Mouse (Mus musculus) lung, postnatal 0 days (tissue): ENCODE results near the gene Cntnap2. TPM values are rescaled to one million over a fixed set of nuclear protein-coding genes. Genes with fewer than 3 reads are reported as not detected.
A peak's percentile ranks its signal among the peaks of the same experiment; 100 is the strongest.

Experiments
- ATAC-seq: fragments of 200-750 bp; cut with Nextera tagmentation; 2 replicates; pipeline ENCODE4 v1.8.0; 2017; ENCODE audit warnings: moderate library complexity
- DNase-seq: peaks from one replicate; pipeline ENCODE4 v3.0.0-alpha.2; 2016; ENCODE audit warnings: low spot score
- H3K27ac ChIP-seq: fragments of 300-500 bp; sonication (generic); 2 replicates; pipeline ENCODE4 v1.5.1; 2014; ENCODE audit warnings: antibody characterized with exemption, mild to moderate bottlenecking, low read length, mixed read lengths
- H3K27me3 ChIP-seq: fragments of 300-500 bp; sonication (generic); replicated peaks from 2 replicates; pipeline ENCODE4 v1.6.1; 2014; ENCODE audit warnings: low read length, mixed read lengths; ENCODE audit not compliant: insufficient read depth
- H3K36me3 ChIP-seq: fragments of 300-500 bp; sonication (generic); 2 replicates; pipeline ENCODE4 v1.6.1; 2014; ENCODE audit warnings: low read length, mixed read lengths; ENCODE audit not compliant: insufficient read depth
- H3K4me1 ChIP-seq: fragments of 300-500 bp; sonication (generic); 2 replicates; pipeline ENCODE4 v1.6.1; 2014; ENCODE audit warnings: antibody characterized with exemption, low read depth, low read length, mixed read lengths; ENCODE audit not compliant: insufficient read depth
- H3K4me2 ChIP-seq: fragments of 300-500 bp; sonication (generic); replicated peaks from 2 replicates; pipeline ENCODE4 v1.6.1; 2014; ENCODE audit warnings: low read depth, mild to moderate bottlenecking, low read length, moderate library complexity, mixed read lengths
- H3K4me3 ChIP-seq: fragments of 300-500 bp; sonication (generic); 2 replicates; pipeline ENCODE4 v1.5.1; 2014; ENCODE audit warnings: low read depth, low read length
- H3K9ac ChIP-seq: fragments of 300-500 bp; sonication (generic); replicated peaks from 2 replicates; pipeline ENCODE4 v1.6.1; 2014; ENCODE audit warnings: low read depth, mild to moderate bottlenecking
- H3K9me3 ChIP-seq: fragments of 300-500 bp; sonication (generic); 2 replicates; pipeline ENCODE4 v1.6.1; 2016; ENCODE audit warnings: low read length, mixed read lengths
- CTCF ChIP-seq: IDR thresholded peaks from 2 replicates; pipeline ENCODE4 v1.5.1; 2016; ENCODE audit warnings: antibody characterized with exemption, mild to moderate bottlenecking
- EP300 ChIP-seq: IDR thresholded peaks from 2 replicates; pipeline ENCODE4 v1.6.1; 2016; ENCODE audit warnings: antibody characterized with exemption, mild to moderate bottlenecking, control low read depth
- WGBS: fragments of 180-500 bp; shearing (Covaris S2); extraction: QIAGEN DNeasy Blood & Tissue Kit; methylation state at CpG from one replicate; pipeline ENCODE4 v1.1.7; 2014; 5-methylcytosine and 5-hydroxymethylcytosine counted together
- polyA plus RNA-seq: library from polyadenylated mRNA; unstranded; fragments of >200 nt; fragmentation: Nextera tagmentation; extraction: Ambion mirVana; gene quantifications from 2 replicates; pipeline ENCODE4 v1.2.1, GENCODE M21; 2015

The Cntnap2 gene
- polyA plus RNA-seq, 1 experiment from 2014 or later = 0.10 TPM

DNA sequence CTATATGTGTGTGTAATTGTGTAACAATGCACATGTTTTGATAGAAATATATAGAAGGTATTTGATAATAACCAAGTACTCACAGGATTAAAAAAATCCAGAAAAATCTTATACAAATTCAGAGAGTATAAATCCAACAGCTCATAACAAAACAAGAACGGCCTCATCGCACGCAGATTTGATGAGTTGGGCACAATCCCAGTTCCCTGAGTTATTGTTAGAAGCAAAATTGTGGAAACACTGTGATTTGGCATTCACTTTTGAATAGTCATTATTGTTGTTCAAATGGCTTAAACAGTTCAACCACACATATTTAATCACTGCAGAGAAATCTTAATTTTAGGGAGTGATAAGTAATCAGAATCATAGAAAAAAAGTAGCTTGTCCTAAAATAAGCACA lies 928.9 kb downstream of the Cntnap2 start:
- no peaks in the 10 kb centered on the region for H3K9me3 ChIP-seq
- no peaks in the 10 kb centered on the region for H3K36me3 ChIP-seq
- H3K4me3 ChIP-seq = no peak overlapping the region
- no peak overlapping the region for H3K9ac ChIP-seq
- no peak for DNase-seq
- TF ChIP-seq CTCF (no peak), EP300 (no peak)
- H3K27ac ChIP-seq = no peak overlapping the region
- H3K4me2 ChIP-seq = no peak overlapping the region
- ATAC-seq = no peak
- no peaks in the 10 kb centered on the region for H3K27me3 ChIP-seq
- 67% methylated on average over 3 of the region's 3 CpGs for WGBS
- H3K4me1 ChIP-seq = no peaks in the 10 kb centered on the region

DNA sequence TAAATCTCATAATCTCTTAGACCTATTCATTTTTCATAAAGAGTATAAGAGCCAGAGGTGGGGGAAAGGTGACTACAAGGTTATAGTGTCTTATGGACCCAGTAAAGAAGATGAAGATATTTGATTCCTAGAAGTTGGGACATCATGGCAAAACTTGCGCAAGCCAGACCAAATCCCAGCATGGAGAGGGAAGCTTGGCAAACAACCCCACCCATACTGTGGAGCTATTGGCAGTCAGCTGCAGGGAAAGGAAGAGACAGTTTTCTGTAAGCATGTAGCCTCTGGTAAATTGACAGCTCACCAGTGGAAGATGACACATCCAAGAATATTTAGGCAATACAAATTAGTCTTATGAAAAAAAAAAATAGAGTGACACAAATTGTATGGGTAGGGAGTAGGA lies 931.9 kb downstream of the Cntnap2 start:
- Histone ChIP-seq H3K27me3 (no peaks in the 10 kb centered on the region), H3K36me3 (no peaks in the 10 kb centered on the region), H3K4me2 (no peak overlapping the region), H3K9ac (no peak overlapping the region), H3K27ac (no peak overlapping the region), H3K4me3 (no peak overlapping the region), H3K4me1 (no peaks in the 10 kb centered on the region), H3K9me3 (no peaks in the 10 kb centered on the region)
- 100% methylated on average over 1 of the region's 1 CpGs for WGBS
- DNase-seq (no peak), ATAC-seq (no peak)
- no peak for TF ChIP-seq EP300
- TF ChIP-seq CTCF = no peak

DNA sequence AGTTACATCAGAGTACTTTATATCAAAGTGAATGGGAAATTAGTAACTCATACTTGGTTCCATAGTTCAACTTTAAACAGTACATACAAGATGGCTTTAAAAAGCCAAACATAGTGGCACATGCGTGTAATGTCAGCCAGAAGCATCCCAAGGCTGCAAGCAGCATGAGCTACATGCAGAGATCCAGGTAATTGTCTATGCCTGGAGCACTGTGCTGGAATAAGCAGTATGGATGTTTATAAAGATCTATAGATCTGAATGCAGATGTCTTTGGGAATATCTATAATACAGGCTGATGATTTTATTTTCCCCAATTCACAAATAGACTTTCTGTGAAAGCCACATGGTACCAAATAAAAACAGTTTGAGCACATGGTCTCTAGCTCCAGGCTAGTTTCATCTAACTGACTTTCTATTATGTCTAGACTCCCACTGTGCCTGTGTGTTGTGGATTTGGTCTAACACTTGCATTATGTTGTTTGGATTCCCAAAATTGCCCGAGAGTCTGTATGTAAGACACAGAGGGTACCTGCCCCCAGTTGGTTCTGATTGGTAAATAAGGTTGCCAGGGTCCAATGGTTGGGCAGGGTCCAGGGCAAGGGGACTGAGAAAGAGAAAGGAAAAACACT lies 963.5 kb downstream of the Cntnap2 start:
- Histone ChIP-seq H3K4me3 (no peak overlapping the region), H3K9ac (no peak overlapping the region), H3K9me3 (no peaks in the 10 kb centered on the region), H3K36me3 (no peaks in the 10 kb centered on the region), H3K27me3 (no peaks in the 10 kb centered on the region), H3K27ac (no peak overlapping the region), H3K4me2 (no peak overlapping the region), H3K4me1 (no peaks in the 10 kb centered on the region)
- ATAC-seq = no peak
- no peak for TF ChIP-seq EP300
- no peak for TF ChIP-seq CTCF
- DNase-seq = no peak
- WGBS = 71% methylated on average over 2 of the region's 2 CpGs

GRCm38 (mm10) chr6:46031821-46032594 lies 972.9 kb downstream of the Cntnap2 start:
- Histone ChIP-seq H3K9me3 (no peaks in the 10 kb centered on the region), H3K4me2 (no peak overlapping the region), H3K9ac (no peak overlapping the region), H3K4me3 (no peak overlapping the region), H3K36me3 (no peaks in the 10 kb centered on the region), H3K27me3 (no peaks in the 10 kb centered on the region), H3K4me1 (no peaks in the 10 kb centered on the region), H3K27ac (no peak overlapping the region)
- TF ChIP-seq EP300 (no peak), CTCF (no peak)
- ATAC-seq (no peak), DNase-seq (peak; percentile 19)
- WGBS = 38% methylated on average over 2 of the region's 2 CpGs

DNA sequence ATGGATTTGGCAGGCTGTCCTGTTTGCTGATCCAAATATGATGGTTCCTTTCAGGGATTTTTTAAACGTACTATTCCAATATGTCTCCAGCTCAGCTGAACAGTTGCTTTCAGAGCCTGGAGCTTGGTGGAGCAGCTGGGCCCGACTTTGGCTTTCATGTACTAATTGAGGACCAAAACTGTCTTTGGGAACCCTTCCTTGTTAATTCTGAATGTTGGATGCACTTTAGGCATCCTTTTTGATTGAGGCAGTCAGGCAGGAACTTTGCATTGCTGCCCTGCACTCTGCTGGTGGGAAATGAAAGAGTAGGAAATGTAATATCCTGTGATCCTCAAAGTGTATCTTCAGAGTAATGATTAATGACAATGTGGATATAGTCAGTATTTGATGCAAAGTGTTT lies 974.0 kb downstream of the Cntnap2 start:
- 36% methylated on average over 2 of the region's 2 CpGs for WGBS
- TF ChIP-seq CTCF = no peak
- TF ChIP-seq EP300 = no peak
- Histone ChIP-seq H3K4me3 (no peak overlapping the region), H3K9me3 (no peaks in the 10 kb centered on the region), H3K36me3 (no peaks in the 10 kb centered on the region), H3K4me2 (no peak overlapping the region), H3K27ac (no peak overlapping the region), H3K9ac (no peak overlapping the region), H3K27me3 (no peaks in the 10 kb centered on the region), H3K4me1 (no peaks in the 10 kb centered on the region)
- DNase-seq (peak; percentile 6), ATAC-seq (no peak)

GRCm38 (mm10) chr6:46040671-46041070 lies 981.5 kb downstream of the Cntnap2 start:
- 61% methylated on average over 4 of the region's 4 CpGs for WGBS
- DNase-seq (no peak), ATAC-seq (no peak)
- H3K4me1 ChIP-seq = no peaks in the 10 kb centered on the region
- H3K36me3 ChIP-seq = no peaks in the 10 kb centered on the region
- no peak overlapping the region for H3K27ac ChIP-seq
- TF ChIP-seq EP300 (no peak), CTCF (no peak)
- H3K4me2 ChIP-seq = no peak overlapping the region
- no peak overlapping the region for H3K4me3 ChIP-seq
- no peaks in the 10 kb centered on the region for H3K9me3 ChIP-seq
- no peak overlapping the region for H3K9ac ChIP-seq
- H3K27me3 ChIP-seq = no peaks in the 10 kb centered on the region
